Mouse (Mus musculus) embryonic facial prominence, embryonic 11.5 days (tissue): ENCODE data around the gene Epb41l1. TPM values are rescaled to one million over a fixed set of nuclear protein-coding genes. Genes with fewer than 3 reads are reported as not detected.

Source experiments
- ATAC-seq: fragments of 200-750 bp; cut with Nextera tagmentation; replicated peaks from 2 replicates; pipeline ENCODE4 v1.8.0; 2017; ENCODE audit warnings: low read depth; ENCODE audit not compliant: insufficient number of reproducible peaks, low FRiP score, low TSS enrichment
- DNase-seq: peaks from one replicate; pipeline ENCODE4 v3.0.0-alpha.2; 2015; ENCODE audit warnings: low spot score
- H3K27ac ChIP-seq: fragments of 300-500 bp; sonication (generic); replicated peaks from 2 replicates; pipeline ENCODE4 v1.5.1; 2014; ENCODE audit warnings: mild to moderate bottlenecking, low read depth, low read length, control low read depth
- H3K27me3 ChIP-seq: fragments of 300-500 bp; sonication (generic); 2 replicates; pipeline ENCODE4 v1.6.1; 2014; ENCODE audit warnings: mild to moderate bottlenecking, low read length, moderate library complexity, mixed read lengths; ENCODE audit not compliant: control insufficient read depth, insufficient read depth
- H3K36me3 ChIP-seq: fragments of 300-500 bp; sonication (generic); replicated peaks from 2 replicates; pipeline ENCODE4 v1.6.1; 2014; ENCODE audit warnings: low read depth, mild to moderate bottlenecking, low read length, moderate library complexity, mixed read lengths; ENCODE audit not compliant: control insufficient read depth, insufficient read depth
- H3K4me1 ChIP-seq: fragments of 300-500 bp; sonication (generic); 2 replicates; pipeline ENCODE4 v1.6.1; 2014; ENCODE audit warnings: low read length, mixed read lengths; ENCODE audit not compliant: control insufficient read depth, insufficient read depth
- H3K4me2 ChIP-seq: fragments of 300-500 bp; sonication (generic); 2 replicates; pipeline ENCODE4 v1.6.1; 2014; ENCODE audit warnings: low read depth, mild to moderate bottlenecking, control low read depth, low read length, moderate library complexity
- H3K4me3 ChIP-seq: fragments of 300-500 bp; sonication (generic); 2 replicates; pipeline ENCODE4 v1.5.1; 2014; ENCODE audit warnings: low read depth, low read length, control low read depth
- H3K9ac ChIP-seq: fragments of 300-500 bp; sonication (generic); replicated peaks from 2 replicates; pipeline ENCODE4 v1.6.1; 2014; ENCODE audit warnings: mild to moderate bottlenecking, control low read depth, low read length
- H3K9me3 ChIP-seq: fragments of 300-500 bp; sonication (generic); replicated peaks from 2 replicates; pipeline ENCODE4 v1.6.1; 2016; ENCODE audit warnings: mild to moderate bottlenecking, low read length, inconsistent platforms, mixed read lengths; ENCODE audit not compliant: control insufficient read depth
- WGBS: fragments of 180-500 bp; shearing (Covaris S2); extraction: QIAGEN DNeasy Blood & Tissue Kit; methylation state at CpG from one replicate; pipeline ENCODE4 v1.1.7; 2014; 5-methylcytosine and 5-hydroxymethylcytosine counted together
- polyA plus RNA-seq: library from polyadenylated mRNA; unstranded; fragments of >200 nt; fragmentation: Nextera tagmentation; extraction: Ambion mirVana; gene quantifications from 2 replicates; pipeline ENCODE4 v1.2.1, GENCODE M21; 2014

The Epb41l1 gene
- polyA plus RNA-seq, 1 experiment from 2014 or later: 3.3 TPM

DNA sequence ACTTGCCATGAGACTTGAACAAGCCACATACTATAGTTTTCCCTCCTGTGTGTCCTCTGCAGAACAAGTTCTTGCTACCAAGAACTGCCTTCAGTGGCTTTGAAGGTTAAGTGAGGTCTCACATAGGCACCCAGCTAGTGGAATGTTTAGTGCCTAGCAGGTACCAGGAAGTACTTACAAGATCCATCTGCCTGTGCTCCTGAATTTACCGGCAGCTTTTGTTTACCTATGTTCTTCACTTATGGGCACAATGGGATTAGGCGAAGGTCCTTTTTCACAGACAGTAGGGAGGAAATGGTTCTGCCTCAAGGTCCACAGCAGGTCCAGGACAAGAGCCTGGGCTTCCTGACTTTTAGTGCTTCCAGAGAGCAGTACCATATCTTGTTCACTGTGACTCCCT is 112.5 kb downstream of the Epb41l1 start:
- no peaks in the 10 kb centered on the region; the same call in 1 of the 2 replicates for H3K4me1 ChIP-seq
- no peak overlapping the region for H3K4me2 ChIP-seq
- ATAC-seq: no peak
- H3K4me3 ChIP-seq: no peak overlapping the region
- H3K36me3 ChIP-seq: no peaks in the 10 kb centered on the region
- H3K27ac ChIP-seq: no peak overlapping the region
- no peaks in the 10 kb centered on the region for H3K9me3 ChIP-seq
- no peak overlapping the region for H3K9ac ChIP-seq
- no peak for DNase-seq
- WGBS: 83% methylated on average over 2 of the region's 2 CpGs
- H3K27me3 ChIP-seq: no peaks in the 10 kb centered on the region

GRCm38 (mm10) chr2:156538817-156539555 is 118.3 kb downstream of the Epb41l1 start:
- DNase-seq: no peak
- Histone ChIP-seq H3K9ac (no peak overlapping the region), H3K36me3 (no peaks in the 10 kb centered on the region), H3K4me1 (no peaks in the 10 kb centered on the region), H3K27me3 (no peaks in the 10 kb centered on the region), H3K4me2 (no peak overlapping the region), H3K27ac (no peak overlapping the region), H3K4me3 (no peak overlapping the region), H3K9me3 (no peaks in the 10 kb centered on the region)
- 85% methylated on average over 7 of the region's 7 CpGs for WGBS
- no peak for ATAC-seq

- Histone ChIP-seq H3K4me3 (no peak overlapping the region), H3K9ac (no peak overlapping the region), H3K27ac (no peak overlapping the region), H3K4me2 (no peak overlapping the region), H3K9me3 (no peaks in the 10 kb centered on the region), H3K4me1 (no peaks in the 10 kb centered on the region), H3K36me3 (no peaks in the 10 kb centered on the region), H3K27me3 (no peaks in the 10 kb centered on the region)
- ATAC-seq (no peak), DNase-seq (no peak)
- WGBS: 83% methylated on average over 7 of the region's 7 CpGs
These were observed 120.3 kb downstream of the Epb41l1 start for GRCm38 (mm10) chr2:156540991-156541390.

DNA sequence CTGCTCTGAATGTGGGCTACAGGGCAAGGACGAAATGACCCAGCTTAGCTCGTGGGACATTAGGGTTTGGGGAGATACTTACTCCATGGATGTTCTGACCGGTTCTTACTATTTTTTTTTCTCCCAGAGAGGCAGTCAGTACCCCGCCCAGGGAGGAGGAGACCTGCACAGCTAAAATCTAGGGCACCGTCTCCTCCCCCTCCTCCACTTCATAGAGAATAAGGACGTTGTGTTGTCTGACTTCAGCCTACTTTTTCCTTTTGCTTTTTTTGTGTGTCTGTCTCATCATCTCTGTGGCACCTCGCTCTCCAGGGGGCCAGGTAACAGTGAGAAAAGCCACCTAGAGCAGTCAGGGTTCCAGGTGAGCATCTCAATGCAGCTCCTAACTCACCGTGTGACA is 121.7 kb downstream of the Epb41l1 start:
- Histone ChIP-seq H3K27me3 (no peaks in the 10 kb centered on the region), H3K9ac (no peak overlapping the region), H3K4me1 (no peaks in the 10 kb centered on the region), H3K4me3 (no peak overlapping the region), H3K27ac (no peak overlapping the region), H3K4me2 (no peak overlapping the region), H3K9me3 (no peaks in the 10 kb centered on the region), H3K36me3 (no peaks in the 10 kb centered on the region)
- ATAC-seq (no peak), DNase-seq (no peak)
- 71% methylated on average over 8 of the region's 8 CpGs for WGBS

DNA sequence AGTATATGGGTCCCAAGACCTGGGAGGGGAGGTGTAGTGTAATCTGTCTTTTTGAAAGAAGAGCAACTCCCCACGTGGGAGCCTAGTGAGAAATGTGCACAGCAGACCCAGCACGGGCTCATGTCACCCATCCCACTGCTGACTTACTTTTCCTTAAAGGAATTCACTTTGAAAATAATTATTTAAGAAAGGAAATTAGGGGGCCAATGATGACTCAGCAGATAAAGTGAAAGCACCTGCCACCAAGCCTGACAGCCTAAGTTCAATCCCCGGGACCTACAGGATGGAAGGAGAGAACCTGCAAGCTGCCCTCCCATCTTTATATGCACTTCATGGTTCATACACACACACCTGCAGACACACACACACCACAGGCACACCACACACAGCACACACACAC is 123.1 kb downstream of the Epb41l1 start:
- 78% methylated on average over 3 of the region's 3 CpGs for WGBS
- H3K27me3 ChIP-seq: no peaks in the 10 kb centered on the region
- no peak for ATAC-seq
- no peak overlapping the region for H3K27ac ChIP-seq
- no peak overlapping the region for H3K4me2 ChIP-seq
- no peak for DNase-seq
- H3K9me3 ChIP-seq: no peaks in the 10 kb centered on the region
- H3K9ac ChIP-seq: no peak overlapping the region
- no peak overlapping the region for H3K4me3 ChIP-seq
- no peaks in the 10 kb centered on the region for H3K36me3 ChIP-seq
- no peaks in the 10 kb centered on the region for H3K4me1 ChIP-seq

DNA sequence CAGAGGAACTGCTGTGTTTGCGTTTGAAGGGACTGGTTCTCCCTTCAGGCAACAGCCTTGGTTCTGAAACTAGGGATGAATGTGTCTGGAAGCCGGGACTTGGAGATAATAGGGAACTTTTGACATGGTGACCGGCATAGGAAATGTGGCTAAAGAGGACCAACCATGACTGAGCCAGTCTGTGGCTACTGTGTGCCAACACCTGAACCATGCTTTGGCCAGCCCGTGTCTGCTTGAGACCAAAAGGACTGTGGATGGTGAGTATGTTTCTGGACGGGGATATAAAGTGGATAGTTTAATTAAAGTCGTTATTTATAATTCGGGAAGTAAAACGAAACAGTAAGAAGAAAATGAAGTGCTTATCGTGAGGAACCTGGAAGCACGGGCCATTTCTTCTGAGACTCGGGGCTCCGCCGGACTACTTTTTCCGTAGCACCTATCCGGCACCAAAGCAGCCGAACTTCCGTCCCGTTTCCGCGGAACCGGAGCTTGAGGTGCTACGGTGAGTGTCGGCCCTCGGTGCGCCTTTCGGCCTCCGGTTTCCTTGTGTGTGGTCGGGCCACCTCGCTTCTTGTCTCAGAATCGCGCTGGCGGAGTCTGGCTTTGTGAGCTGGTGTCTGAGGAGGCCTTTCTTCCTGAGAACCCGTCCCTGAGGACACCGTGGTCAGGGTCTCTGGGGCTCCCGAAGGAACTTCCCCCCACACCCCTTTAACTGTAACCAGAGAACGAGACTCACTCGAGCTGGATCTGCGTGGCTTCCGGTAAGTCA is 126.6 kb downstream of the Epb41l1 start, which contains the start of gene Aar2:
Aar2 (plus strand) TSS at position 462 of the 769 bp plus-strand sequence.
- peak within 1 kb of the TSS; percentile 65 for H3K27ac ChIP-seq

GRCm38 (mm10) chr2:156552421-156552820 is 131.7 kb downstream of the Epb41l1 start:
- no peaks in the 10 kb centered on the region for H3K27me3 ChIP-seq
- no peaks in the 10 kb centered on the region; the same call in none of the 2 replicates for H3K36me3 ChIP-seq
- H3K4me3 ChIP-seq: no peak overlapping the region
- H3K9ac ChIP-seq: no peak overlapping the region
- no peak for ATAC-seq
- no peak for DNase-seq
- H3K27ac ChIP-seq: no peak overlapping the region
- H3K4me1 ChIP-seq: no peaks in the 10 kb centered on the region
- no peak overlapping the region for H3K4me2 ChIP-seq
- H3K9me3 ChIP-seq: no peaks in the 10 kb centered on the region
- WGBS: 90% methylated on average over 4 of the region's 4 CpGs

More for the DNA sequence above, 126.6 kb downstream of the Epb41l1 start, which contains the start of gene Aar2:
- 5% methylated on average over 39 of the region's 39 CpGs for WGBS
- no peaks in the 10 kb centered on the region; the same call in 1 of the 2 replicates for H3K36me3 ChIP-seq
- H3K9me3 ChIP-seq: no peaks in the 10 kb centered on the region
- H3K4me1 ChIP-seq: no peaks in the 10 kb centered on the region
- H3K27me3 ChIP-seq: no peaks in the 10 kb centered on the region
- peak within 1 kb of the TSS; percentile 56 for H3K4me2 ChIP-seq
- H3K9ac ChIP-seq: peak within 1 kb of the TSS; percentile 90
- peak within 1 kb of the TSS; percentile 85 for H3K4me3 ChIP-seq
- DNase-seq (peak; percentile 85), ATAC-seq (no peak)

- ATAC-seq (no peak), DNase-seq (no peak)
- no peaks in the 10 kb centered on the region for H3K27me3 ChIP-seq
- no peak overlapping the region for H3K9ac ChIP-seq
- no peaks in the 10 kb centered on the region for H3K4me1 ChIP-seq
- H3K36me3 ChIP-seq: no peaks in the 10 kb centered on the region; the same call in 1 of the 2 replicates
- H3K4me3 ChIP-seq: no peak overlapping the region
- H3K27ac ChIP-seq: no peak overlapping the region
- 95% methylated on average over 2 of the region's 2 CpGs for WGBS
- no peak overlapping the region for H3K4me2 ChIP-seq
- no peaks in the 10 kb centered on the region for H3K9me3 ChIP-seq
These were observed 141.1 kb downstream of the Epb41l1 start for GRCm38 (mm10) chr2:156561808-156562207.
